Comparison of ENCODE assay signal across 12 mouse cellular contexts in genomic region chr10:96374293-96375069, GRCm38 (mm10).
DNase-seq lines count a peak whose midpoint lies in the region; ATAC-seq lines count a peak whose summit lies in the region.
"Had no signal": no experiment of that assay in that cellular context is flagged by ENCODE, and none has a peak within 500 bp of the region (broad histone marks: within the 10 kb centered on the region; RNA-seq: fewer than 3 reads in every experiment).

No protein-coding gene starts in this region.

- intact Hi-C loops in gastrocnemius, postnatal 14 days (cut with DNase I; ENCODE audit: low total_unique reads): no loop called here

- H3K4me1 ChIP-seq in kidney, embryonic 14.5 days (ENCODE audit: control insufficient read depth, insufficient read depth, low read length): peaks cover 10% of the 10 kb centered on the region; the same call in 1 of the 2 replicates
- H3K4me1 ChIP-seq: stomach, embryonic 15.5 days had no signal

- no peaks in the 10 kb centered on the region for H3K9me3 ChIP-seq in kidney, embryonic 14.5 days (ENCODE audit: control insufficient read depth, low read length)
- H3K9me3 ChIP-seq: neural tube, embryonic 12.5 days; stomach, embryonic 15.5 days had no signal

- no peak overlapping the region for H3K9ac ChIP-seq in kidney, embryonic 14.5 days (ENCODE audit: low read depth, low read length)
- H3K9ac ChIP-seq: neural tube, embryonic 12.5 days; stomach, embryonic 15.5 days had no signal

- 11% methylated on average over 12 of the region's 12 CpGs for WGBS in macrophage (ENCODE audit: missing documents)
- WGBS in kidney, embryonic 14.5 days: 86% methylated on average over 12 of the region's 12 CpGs

- H3K4me3 ChIP-seq in macrophage (ENCODE audit: inconsistent target): no peak overlapping the region
- H3K4me3 ChIP-seq in kidney, embryonic 14.5 days (ENCODE audit: low read length): no peak overlapping the region
- H3K4me3 ChIP-seq: neural tube, embryonic 12.5 days; stomach, embryonic 15.5 days had no signal

- DNase-seq in layer of hippocampus, adult 9-11 months: peak; percentile 51
- no peak for DNase-seq in layer of hippocampus, postnatal 14 days (ENCODE audit: low spot score in 2 of 2)
- DNase-seq in T-cell, adult 2 months (ENCODE audit: low spot score): peak; percentile 81
- peak; percentile 92 for DNase-seq in splenic B cell, adult 2 months (ENCODE audit: low read depth, low spot score)
- DNase-seq in gastrocnemius, postnatal 14 days: no peak
- DNase-seq in cerebellum, postnatal 4 days (ENCODE audit: low spot score in 2 of 2): no peak
- DNase-seq: kidney, adult 8-10 months had no signal

- no peaks in the 10 kb centered on the region for H3K36me3 ChIP-seq in macrophage (ENCODE audit: inconsistent target)
- no peaks in the 10 kb centered on the region for H3K36me3 ChIP-seq in splenic B cell, adult 2 months (ENCODE audit: control insufficient read depth, insufficient read depth, low read length, poor library complexity, severe bottlenecking)
- H3K36me3 ChIP-seq in kidney, embryonic 14.5 days (ENCODE audit: control insufficient read depth, insufficient read depth, low read length): no peaks in the 10 kb centered on the region
- H3K36me3 ChIP-seq: G1E; neural tube, embryonic 12.5 days; stomach, embryonic 15.5 days had no signal

- H3K4me2 ChIP-seq in kidney, embryonic 14.5 days (replicated peaks; ENCODE audit: low read depth, low read length): no peak overlapping the region
- H3K4me2 ChIP-seq: neural tube, embryonic 12.5 days; stomach, embryonic 15.5 days had no signal

- H3K27ac ChIP-seq in macrophage: peak overlapping the region; percentile 89
- no peak overlapping the region for H3K27ac ChIP-seq in kidney, embryonic 14.5 days (ENCODE audit: low read depth, low read length)
- H3K27ac ChIP-seq: neural tube, embryonic 12.5 days had no signal

- no peaks in the 10 kb centered on the region for H3K27me3 ChIP-seq in splenic B cell, adult 2 months (ENCODE audit: control insufficient read depth, insufficient read depth, low read length, poor library complexity, severe bottlenecking)
- H3K27me3 ChIP-seq in kidney, embryonic 14.5 days (ENCODE audit: control insufficient read depth, insufficient read depth, low read length): no peaks in the 10 kb centered on the region
- H3K27me3 ChIP-seq: neural tube, embryonic 12.5 days; stomach, embryonic 15.5 days had no signal

- no peak for ATAC-seq in kidney, embryonic 14.5 days (ENCODE audit: low FRiP score, low TSS enrichment)

- no peaks in the 10 kb centered on the region for H3K79me2 ChIP-seq in macrophage (ENCODE audit: inconsistent target)

Comparison
In these comparisons a context has a peak if more than half of its experiments do, and no peak if none do; other contexts are left out.
1. DNase-seq: peak in layer of hippocampus, adult 9-11 months (single experiment), T-cell, adult 2 months (single experiment) and splenic B cell, adult 2 months (single experiment); none in layer of hippocampus, postnatal 14 days (0 of 2), gastrocnemius, postnatal 14 days (single experiment) and cerebellum, postnatal 4 days (0 of 2).